Mouse (Mus musculus): ENCODE data around the gene Klhl42. TPM values are rescaled to one million over a fixed set of nuclear protein-coding genes. Genes with fewer than 3 reads are reported as not detected.

Gene Klhl42
- polyA plus RNA-seq (2016; fragmentation: Nextera tagmentation; extraction: Ambion mirVana): 6.5 and 7.1 TPM in 2 replicates

DNA sequence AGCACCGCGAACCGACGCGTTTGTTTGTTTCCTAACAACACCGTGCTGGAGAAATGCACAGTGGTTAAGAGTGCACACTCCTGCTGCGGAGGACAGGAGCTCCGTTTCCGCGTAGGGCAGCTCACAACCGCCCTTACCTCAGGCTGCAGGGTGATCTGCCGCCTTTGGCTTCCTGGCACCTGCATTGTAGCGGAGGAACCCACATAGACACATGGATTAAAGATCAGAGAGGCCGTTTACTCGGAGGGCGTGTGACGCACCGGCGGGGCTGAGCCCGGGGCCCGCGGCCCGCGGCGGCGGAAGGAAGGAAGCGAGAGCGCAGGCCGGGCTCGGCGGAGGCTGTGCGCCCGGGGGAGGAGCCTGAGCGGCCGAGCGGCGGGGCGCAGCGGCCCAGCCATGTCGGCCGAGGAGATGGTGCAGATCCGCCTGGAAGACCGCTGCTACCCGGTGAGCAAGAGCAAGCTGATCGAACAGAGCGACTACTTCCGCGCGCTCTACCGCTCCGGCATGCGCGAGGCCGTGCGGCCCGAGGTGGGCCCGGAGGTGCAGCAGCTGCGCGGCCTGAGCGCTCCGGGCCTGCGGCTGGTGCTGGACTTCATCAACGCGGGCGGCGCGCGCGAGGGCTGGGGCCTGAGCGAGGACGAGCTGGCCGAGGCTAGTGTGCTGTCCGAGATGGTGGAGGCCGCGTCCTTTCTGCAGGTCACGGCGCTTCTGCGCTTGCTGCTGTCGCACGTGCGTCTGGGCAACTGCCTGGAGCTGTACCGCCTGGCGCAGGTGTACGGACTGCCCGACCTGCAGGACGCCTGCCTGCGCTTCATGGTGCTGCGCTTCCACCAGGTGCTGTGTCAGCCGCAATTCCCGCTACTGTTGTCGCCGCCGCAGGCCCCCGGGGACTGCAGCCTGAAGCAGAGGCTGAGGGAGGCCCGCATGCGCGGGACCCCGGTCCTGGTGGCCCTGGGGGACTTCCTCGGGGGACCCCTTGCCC, at the start of gene Klhl42:
Gene Klhl42 (plus strand): TSS at position 244 of the 985 bp plus-strand sequence.
- H3K9me3 ChIP-seq: no peaks in the 10 kb centered on the region
- peak within 1 kb of the TSS; percentile 94 for H3K27ac ChIP-seq
- DNase-seq (ENCODE audit: low spot score): peak; percentile 81
- H3K27me3 ChIP-seq (ENCODE audit: insufficient read depth, poor library complexity, severe bottlenecking): peaks cover 20% of the 10 kb centered on the region
- peaks cover 59% of the 10 kb centered on the region for H3K4me1 ChIP-seq (replicated peaks)
- peak within 1 kb of the TSS; percentile 86 for H3K4me3 ChIP-seq
- under 1% methylated on average over 99 of the region's 99 CpGs for WGBS
- H3K36me3 ChIP-seq: peaks cover 18% of the 10 kb centered on the region

DNA sequence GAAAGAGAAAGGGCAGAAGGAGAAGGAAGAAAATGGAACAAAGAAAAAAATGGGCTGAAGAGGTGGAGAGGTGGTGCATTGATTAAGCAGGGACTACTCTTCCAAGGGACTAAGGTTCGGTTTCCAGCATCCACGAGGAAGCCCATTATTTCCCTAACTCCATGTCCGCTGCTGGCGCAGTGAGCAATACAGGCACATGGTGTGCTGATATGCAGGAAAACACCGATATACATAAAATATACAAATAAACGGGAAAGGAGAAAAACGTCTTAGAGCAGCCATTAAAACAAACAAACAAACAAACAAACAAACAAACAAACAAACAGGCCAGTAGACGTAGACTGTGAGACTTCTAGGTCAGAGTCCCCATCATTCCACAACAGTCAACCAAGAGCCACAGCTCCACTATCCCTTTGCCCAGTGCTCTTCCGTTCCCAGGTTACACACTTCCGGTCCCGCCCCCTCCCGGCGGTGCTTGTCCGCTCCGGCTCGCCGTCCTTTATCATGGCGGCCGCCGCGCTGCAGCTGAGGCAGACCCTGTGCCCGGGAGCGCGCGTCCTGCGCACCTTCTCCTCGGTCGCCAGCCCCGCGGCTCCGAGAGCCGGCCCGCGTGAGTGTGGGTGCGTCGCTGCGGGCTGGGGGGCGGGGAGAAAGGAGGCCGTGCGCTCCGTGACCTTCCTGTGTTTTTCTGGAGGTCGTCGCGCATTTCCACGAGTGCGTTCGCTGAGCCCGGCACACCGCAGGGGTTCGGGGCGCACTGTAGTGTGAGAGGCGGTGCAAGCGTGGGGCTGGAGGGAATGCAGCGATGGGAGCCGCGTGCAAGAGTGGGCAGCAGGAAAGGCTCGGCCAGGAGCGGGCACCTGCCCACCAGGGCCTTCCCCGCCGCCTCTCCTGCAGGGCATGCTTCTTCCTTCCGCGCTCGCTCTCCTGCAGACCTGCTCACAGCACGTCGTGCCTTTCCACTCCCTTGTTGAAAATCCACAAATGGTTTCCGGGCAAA, 48.6 kb upstream of the Klhl42 start, which contains the start of gene Mrps35:
Gene Mrps35 (plus strand): TSS at position 474 of the 1,000 bp plus-strand sequence.
- whole genome bisulfite sequencing: 3% methylated on average over 66 of the region's 66 CpGs
- H3K36me3 ChIP-seq: peaks cover 16% of the 10 kb centered on the region
- H3K27ac ChIP-seq: peak within 1 kb of the TSS; percentile 98
- no peaks in the 10 kb centered on the region for H3K9me3 ChIP-seq
- peak within 1 kb of the TSS; percentile 95 for H3K4me3 ChIP-seq
- DNase-seq (ENCODE audit: low spot score): peak; percentile 91
- H3K27me3 ChIP-seq (ENCODE audit: insufficient read depth, poor library complexity, severe bottlenecking): no peaks in the 10 kb centered on the region
- peaks cover 20% of the 10 kb centered on the region for H3K4me1 ChIP-seq (replicated peaks)

DNA sequence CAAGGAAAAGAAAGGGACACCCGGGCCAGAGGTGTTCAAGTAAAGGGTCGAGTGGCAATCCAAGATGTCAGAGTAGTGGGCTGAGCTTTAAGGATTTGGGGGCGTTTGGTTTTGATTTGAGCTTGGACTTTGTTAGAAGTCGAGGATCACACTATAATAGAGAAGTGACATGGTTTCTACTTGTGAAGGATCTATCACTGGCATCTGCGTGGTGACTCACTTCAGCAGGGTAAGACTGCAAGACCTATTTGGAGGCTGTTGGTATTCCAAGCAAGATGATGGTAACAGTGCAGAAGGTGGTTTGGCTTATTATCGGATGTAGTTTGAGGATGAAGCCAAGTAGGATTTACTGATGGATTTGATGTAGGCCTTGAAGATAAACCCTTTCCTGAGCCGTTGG, 47.5 kb upstream of the Klhl42 start:
- Histone ChIP-seq H3K27me3 (ENCODE audit: insufficient read depth, poor library complexity, severe bottlenecking) (no peaks in the 10 kb centered on the region), H3K4me1 (replicated peaks) (peaks cover 20% of the 10 kb centered on the region), H3K27ac (peak overlapping the region; percentile 98), H3K36me3 (peaks cover 27% of the 10 kb centered on the region), H3K9me3 (no peaks in the 10 kb centered on the region), H3K4me3 (peak overlapping the region; percentile 95)
- DNase-seq (ENCODE audit: low spot score): no peak
- WGBS: 61% methylated on average over 7 of the region's 7 CpGs

DNA sequence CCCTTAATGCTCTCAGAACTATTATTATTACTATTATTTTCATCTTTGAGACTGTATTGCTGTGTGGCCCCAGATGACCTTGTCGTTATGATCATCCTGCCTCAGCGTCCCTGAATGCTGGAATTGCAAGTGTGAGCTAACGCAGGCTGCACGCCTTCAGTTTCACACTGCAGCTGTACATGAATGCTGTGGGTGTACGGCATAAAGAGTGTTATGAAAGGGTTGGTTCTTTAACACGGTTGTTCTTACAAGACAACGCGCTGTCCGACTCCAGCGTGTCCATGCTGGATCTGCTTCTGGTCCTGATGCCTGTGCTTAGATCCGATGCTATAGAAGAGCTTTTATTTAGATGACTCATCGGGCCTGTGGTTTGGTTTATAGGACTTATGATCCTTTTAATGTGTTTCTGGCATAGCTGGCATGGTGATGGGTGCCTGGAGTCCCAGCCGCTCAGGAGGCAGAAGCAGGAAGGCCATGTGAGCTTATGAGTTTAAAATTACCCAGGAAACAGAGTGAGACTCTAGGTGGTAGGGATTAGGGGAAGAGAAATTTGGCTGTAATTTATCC, 41.9 kb upstream of the Klhl42 start:
- peaks cover under 1% of the 10 kb centered on the region for H3K4me1 ChIP-seq (replicated peaks)
- no peaks in the 10 kb centered on the region for H3K9me3 ChIP-seq
- no peak overlapping the region for H3K27ac ChIP-seq
- peaks cover 84% of the 10 kb centered on the region for H3K36me3 ChIP-seq
- no peak for DNase-seq (ENCODE audit: low spot score)
- no peak overlapping the region for H3K4me3 ChIP-seq
- H3K27me3 ChIP-seq (ENCODE audit: insufficient read depth, poor library complexity, severe bottlenecking): no peaks in the 10 kb centered on the region
- WGBS: 96% methylated on average over 13 of the region's 13 CpGs

DNA sequence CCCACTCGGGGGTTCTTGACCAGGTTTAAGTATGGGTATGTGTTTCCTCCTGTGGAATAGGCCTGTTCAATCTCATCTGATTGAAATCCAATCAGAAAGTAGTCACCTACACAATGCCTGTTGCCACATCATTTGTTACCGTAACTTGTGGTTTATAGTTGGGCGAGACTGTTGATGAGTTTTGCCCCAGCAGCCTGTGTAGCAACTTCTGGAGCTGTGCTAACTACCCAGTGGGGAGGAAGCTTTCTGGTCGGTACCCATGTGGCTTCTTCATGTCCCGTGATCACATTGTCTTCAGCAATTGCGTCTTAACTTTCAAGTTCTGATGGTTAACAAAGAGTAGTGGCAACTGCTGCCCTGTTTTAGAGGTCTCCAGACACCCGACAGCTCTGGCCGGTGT, 39.5 kb upstream of the Klhl42 start:
- Histone ChIP-seq H3K9me3 (no peaks in the 10 kb centered on the region), H3K36me3 (peaks cover 100% of the 10 kb centered on the region), H3K27ac (no peak overlapping the region), H3K4me1 (replicated peaks) (no peaks in the 10 kb centered on the region), H3K27me3 (ENCODE audit: insufficient read depth, poor library complexity, severe bottlenecking) (no peaks in the 10 kb centered on the region), H3K4me3 (no peak overlapping the region)
- 94% methylated on average over 8 of the region's 8 CpGs for WGBS
- no peak for DNase-seq (ENCODE audit: low spot score)

DNA sequence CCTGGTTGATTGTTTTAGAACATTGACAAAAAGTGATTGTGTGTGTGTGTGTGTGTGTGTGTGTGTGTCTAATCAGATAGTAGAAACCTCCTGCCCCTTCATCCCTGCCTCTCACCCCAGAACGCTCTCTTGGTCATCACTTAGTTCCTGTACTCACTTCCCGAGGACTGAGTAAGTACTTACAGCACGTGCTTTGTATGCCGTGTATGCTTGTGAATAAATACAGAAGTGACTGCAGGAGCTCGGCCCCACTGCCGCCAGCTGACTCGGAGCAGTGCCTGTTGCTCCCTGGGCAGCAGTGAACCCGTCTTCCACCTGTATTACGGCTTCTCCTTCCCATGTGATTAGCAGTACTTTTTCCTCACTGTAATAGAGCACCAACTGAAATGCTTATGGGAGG, 38.7 kb upstream of the Klhl42 start:
- 90% methylated on average over 9 of the region's 9 CpGs for WGBS
- peaks cover 100% of the 10 kb centered on the region for H3K36me3 ChIP-seq

DNA sequence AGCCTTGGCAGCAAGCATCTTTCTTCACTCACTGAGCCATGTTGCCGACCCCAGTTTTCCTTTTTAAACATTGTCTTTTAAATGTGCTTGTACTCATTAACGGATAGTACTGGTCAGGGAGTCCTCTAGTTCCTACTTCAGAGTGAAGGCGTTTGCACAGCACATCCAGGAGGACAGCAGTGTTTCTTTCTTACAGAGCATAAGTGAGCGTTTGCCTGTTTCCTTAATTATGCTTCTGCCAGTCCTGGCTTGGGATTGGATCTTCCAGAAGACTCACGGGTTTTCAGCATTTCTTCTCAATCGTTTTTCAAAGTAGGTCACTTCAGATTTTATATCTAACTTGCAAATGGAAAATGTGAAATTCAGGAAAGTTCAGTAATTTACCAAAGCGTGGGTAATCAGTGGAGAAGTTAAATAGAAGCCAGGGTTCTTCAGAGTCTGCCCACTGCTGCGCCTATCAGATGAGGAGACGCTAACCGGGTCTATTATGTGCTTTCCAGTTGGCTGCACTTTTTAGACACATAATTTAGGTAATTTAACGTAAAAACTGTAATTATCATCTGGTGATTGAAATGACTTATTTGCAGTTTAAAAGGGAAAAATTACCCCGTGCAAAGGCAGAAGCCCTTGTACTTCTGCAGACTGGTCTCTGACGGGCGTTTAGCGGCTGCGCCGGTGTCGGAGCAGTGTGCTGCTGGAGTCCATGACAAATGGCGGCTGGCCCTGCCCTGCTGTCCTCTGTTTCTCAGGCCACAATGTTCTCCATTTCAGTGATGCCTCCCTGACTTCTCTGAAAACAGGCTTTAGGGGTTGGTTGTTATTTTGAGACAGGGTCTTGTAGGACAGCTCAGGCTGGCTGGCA, 37.2 kb upstream of the Klhl42 start:
- 93% methylated on average over 19 of the region's 19 CpGs for WGBS
- no peaks in the 10 kb centered on the region for H3K9me3 ChIP-seq
- DNase-seq (ENCODE audit: low spot score): no peak
- no peak overlapping the region for H3K4me3 ChIP-seq
- no peaks in the 10 kb centered on the region for H3K4me1 ChIP-seq (replicated peaks)
- no peaks in the 10 kb centered on the region for H3K27me3 ChIP-seq (ENCODE audit: insufficient read depth, poor library complexity, severe bottlenecking)
- H3K27ac ChIP-seq: no peak overlapping the region
- peaks cover 96% of the 10 kb centered on the region for H3K36me3 ChIP-seq

More for the DNA sequence above, 38.7 kb upstream of the Klhl42 start:
- Histone ChIP-seq H3K4me1 (replicated peaks) (no peaks in the 10 kb centered on the region), H3K27me3 (ENCODE audit: insufficient read depth, poor library complexity, severe bottlenecking) (no peaks in the 10 kb centered on the region), H3K4me3 (no peak overlapping the region), H3K27ac (no peak overlapping the region), H3K9me3 (no peaks in the 10 kb centered on the region)
- DNase-seq (ENCODE audit: low spot score): no peak

DNA sequence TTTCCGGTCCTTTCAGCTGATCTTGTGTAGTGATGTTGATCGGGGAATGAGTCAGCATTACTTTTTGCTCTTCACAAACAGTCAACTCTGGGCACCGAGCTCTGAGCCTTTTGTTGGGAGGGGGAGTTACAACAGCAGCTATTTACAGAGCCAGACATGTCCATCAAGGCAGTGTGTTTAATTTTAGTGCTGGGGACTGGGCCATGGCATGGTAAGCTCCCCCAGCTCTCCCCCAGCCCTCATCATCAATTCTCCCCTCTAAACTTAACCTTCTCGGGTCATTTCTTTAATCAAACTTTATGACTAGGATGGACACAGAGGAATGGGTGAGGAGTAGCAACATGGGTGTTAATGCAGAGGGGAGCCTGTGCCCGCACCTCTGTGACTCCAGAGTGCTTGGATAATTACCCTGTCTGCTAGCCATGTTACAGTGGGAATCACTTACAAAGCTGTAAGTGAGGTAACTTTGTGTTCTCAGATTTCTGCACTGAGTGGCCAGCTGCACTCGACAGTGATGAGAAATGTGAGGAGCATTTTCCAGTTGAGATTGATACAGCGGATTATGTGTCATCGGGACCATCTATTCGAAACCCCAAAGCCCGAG, 35.7 kb upstream of the Klhl42 start:
- Histone ChIP-seq H3K4me1 (replicated peaks) (no peaks in the 10 kb centered on the region), H3K27ac (no peak overlapping the region), H3K4me3 (no peak overlapping the region), H3K27me3 (ENCODE audit: insufficient read depth, poor library complexity, severe bottlenecking) (no peaks in the 10 kb centered on the region), H3K9me3 (no peaks in the 10 kb centered on the region), H3K36me3 (peaks cover 96% of the 10 kb centered on the region)
- DNase-seq (ENCODE audit: low spot score): no peak
- 90% methylated on average over 10 of the region's 10 CpGs for WGBS

DNA sequence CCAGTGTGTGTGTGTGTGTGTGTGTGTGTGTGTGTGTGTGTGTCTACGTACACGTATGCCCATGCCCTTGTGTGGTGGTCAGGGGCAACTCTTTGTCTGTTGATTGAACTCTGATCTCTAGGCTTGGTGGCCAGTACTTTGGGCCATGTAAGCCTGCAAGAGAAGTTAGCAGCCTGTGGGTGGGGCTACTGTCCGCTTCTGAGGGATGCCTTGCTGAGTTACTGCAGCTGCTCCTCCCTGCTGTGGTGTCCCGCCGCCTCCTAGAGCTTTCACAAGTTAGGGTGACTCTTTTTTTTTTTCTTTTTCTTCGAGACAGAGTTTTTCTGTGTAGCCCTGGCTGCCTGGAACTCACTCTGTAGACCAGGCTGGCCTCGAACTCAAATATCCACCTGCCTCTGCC, 31.9 kb upstream of the Klhl42 start:
- no peaks in the 10 kb centered on the region for H3K27me3 ChIP-seq (ENCODE audit: insufficient read depth, poor library complexity, severe bottlenecking)
- H3K4me1 ChIP-seq (replicated peaks): no peaks in the 10 kb centered on the region
- peaks cover 95% of the 10 kb centered on the region for H3K36me3 ChIP-seq
- no peak overlapping the region for H3K27ac ChIP-seq
- 68% methylated on average over 7 of the region's 7 CpGs for WGBS
- no peaks in the 10 kb centered on the region for H3K9me3 ChIP-seq
- no peak for DNase-seq (ENCODE audit: low spot score)
- no peak overlapping the region for H3K4me3 ChIP-seq

DNA sequence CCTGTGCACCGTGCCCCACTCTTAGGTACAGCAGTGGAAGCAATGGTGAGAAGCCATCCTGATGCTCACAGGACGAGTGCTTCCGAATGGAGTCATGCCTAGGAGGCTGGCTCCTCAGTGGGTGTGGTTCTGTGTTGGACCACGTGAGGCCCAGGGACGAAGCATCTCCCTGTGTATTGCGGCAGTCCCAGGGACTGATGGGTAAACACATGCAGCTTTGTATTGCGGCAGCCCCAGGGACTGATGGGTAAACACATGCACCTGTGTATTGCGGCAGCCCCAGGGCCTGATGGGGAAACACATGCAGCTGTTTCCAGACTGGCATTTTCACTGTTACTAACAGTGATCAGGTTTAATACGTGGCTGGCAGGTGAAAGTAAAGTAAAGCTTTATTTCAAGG, 29.5 kb upstream of the Klhl42 start:
- H3K9me3 ChIP-seq: no peaks in the 10 kb centered on the region
- no peaks in the 10 kb centered on the region for H3K27me3 ChIP-seq (ENCODE audit: insufficient read depth, poor library complexity, severe bottlenecking)
- WGBS: 94% methylated on average over 9 of the region's 9 CpGs
- no peak for DNase-seq (ENCODE audit: low spot score)
- no peaks in the 10 kb centered on the region for H3K4me1 ChIP-seq (replicated peaks)
- H3K27ac ChIP-seq: no peak overlapping the region
- H3K36me3 ChIP-seq: peaks cover 89% of the 10 kb centered on the region
- no peak overlapping the region for H3K4me3 ChIP-seq

DNA sequence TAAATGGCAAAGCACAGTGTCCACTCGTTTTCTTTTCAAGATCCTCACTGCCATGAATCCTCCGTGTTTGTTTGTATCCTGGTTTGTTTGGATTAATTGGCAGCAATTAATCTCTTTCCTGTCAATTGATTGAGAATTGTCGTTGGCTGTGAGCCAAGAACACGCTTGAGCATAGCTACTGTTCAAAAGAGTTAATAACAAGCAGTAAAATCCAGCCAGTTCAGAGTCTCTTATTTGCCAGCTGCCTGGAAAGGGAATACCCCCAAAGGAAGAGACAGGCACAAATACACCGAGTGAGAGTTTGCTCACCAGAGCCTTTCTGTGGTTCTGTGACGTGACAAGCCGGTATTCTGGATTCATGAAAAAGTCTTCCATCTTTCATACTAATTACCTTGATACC, 29.1 kb upstream of the Klhl42 start:
- no peak for DNase-seq (ENCODE audit: low spot score)
- 89% methylated on average over 7 of the region's 7 CpGs for WGBS
- Histone ChIP-seq H3K4me1 (replicated peaks) (no peaks in the 10 kb centered on the region), H3K36me3 (peaks cover 89% of the 10 kb centered on the region), H3K4me3 (no peak overlapping the region), H3K9me3 (no peaks in the 10 kb centered on the region), H3K27me3 (ENCODE audit: insufficient read depth, poor library complexity, severe bottlenecking) (no peaks in the 10 kb centered on the region), H3K27ac (no peak overlapping the region)

All from hindbrain, embryonic 10.5 days (tissue).